Mouse (Mus musculus): ENCODE results near the gene Zmiz1. TPM values are rescaled to one million over a fixed set of nuclear protein-coding genes. Genes with fewer than 3 reads are reported as not detected.
A peak's percentile ranks its signal among the peaks of the same experiment; 100 is the strongest.

The Zmiz1 gene
- 10 to 100 TPM; 26.4 to 29.8 TPM for total RNA-seq (2021)
- long read RNA-seq, experiment 1, partial matches to known transcripts = 1 of 11 reads
- long read RNA-seq, experiment 1, other reads (novel, unspliced or antisense) = 10 of 11 reads
- long read RNA-seq, experiment 2, partial matches to known transcripts = 11 of 12 reads
- long read RNA-seq, experiment 2, other reads (novel, unspliced or antisense) = 1 of 12 reads

GRCm38 (mm10) chr14:25459016-25459393 is at the start of gene Zmiz1:
Gene Zmiz1, plus strand, starts transcription at chr14:25459185.
- peak; percentile 90 for DNase-seq

GRCm38 (mm10) chr14:25411848-25412527 is 47.0 kb upstream of the Zmiz1 start:
- no peak for DNase-seq

- no peak for DNase-seq
These were observed 46.2 kb upstream of the Zmiz1 start for GRCm38 (mm10) chr14:25412811-25413210.

- DNase-seq = no peak
These were observed 45.5 kb upstream of the Zmiz1 start for GRCm38 (mm10) chr14:25413510-25413909.

- no peak for DNase-seq
These were observed 44.9 kb upstream of the Zmiz1 start for GRCm38 (mm10) chr14:25414115-25414514.

- DNase-seq = no peak
These were observed 38.8 kb upstream of the Zmiz1 start for GRCm38 (mm10) chr14:25420001-25420690.

GRCm38 (mm10) chr14:25420987-25421386 is 38.0 kb upstream of the Zmiz1 start:
- peak; percentile 31 for DNase-seq

- DNase-seq = peak; percentile 58
These were observed 37.4 kb upstream of the Zmiz1 start for GRCm38 (mm10) chr14:25421596-25422001.

GRCm38 (mm10) chr14:25422946-25423345 is 36.0 kb upstream of the Zmiz1 start:
- no peak for DNase-seq

- DNase-seq = no peak
These were observed 35.1 kb upstream of the Zmiz1 start for GRCm38 (mm10) chr14:25423721-25424443.

- DNase-seq = no peak
These were observed 20.7 kb upstream of the Zmiz1 start for GRCm38 (mm10) chr14:25438255-25438654.

GRCm38 (mm10) chr14:25440116-25440515 is 18.9 kb upstream of the Zmiz1 start:
- DNase-seq = no peak

GRCm38 (mm10) chr14:25440777-25441176 is 18.2 kb upstream of the Zmiz1 start:
- DNase-seq = no peak

GRCm38 (mm10) chr14:25441469-25441868 is 17.5 kb upstream of the Zmiz1 start:
- DNase-seq = no peak

GRCm38 (mm10) chr14:25442676-25443075 is 16.3 kb upstream of the Zmiz1 start:
- DNase-seq = no peak

- DNase-seq = no peak
These were observed 11.7 kb upstream of the Zmiz1 start for GRCm38 (mm10) chr14:25447136-25447775.

- no peak for DNase-seq
These were observed 10.5 kb upstream of the Zmiz1 start for GRCm38 (mm10) chr14:25448471-25448870.

- no peak for DNase-seq
These were observed 7.8 kb upstream of the Zmiz1 start for GRCm38 (mm10) chr14:25451099-25451667.

GRCm38 (mm10) chr14:25451699-25452632 is 7.0 kb upstream of the Zmiz1 start:
- no peak for DNase-seq

GRCm38 (mm10) chr14:25452633-25453025 is 6.4 kb upstream of the Zmiz1 start:
- DNase-seq = no peak

Measured in gastrocnemius, postnatal 25 days (tissue).